Mouse (Mus musculus) kidney, adult 2 months (tissue): Measurements from ENCODE around the gene Rrp8.

ENCODE experiments used
- CTCF ChIP-seq: fragments of 200-500 bp; conservative IDR thresholded peaks from 2 replicates; pipeline ENCODE4 v1.5.1; 2011; ENCODE audit warnings: low read depth, mild to moderate bottlenecking, control low read depth, low read length, moderate library complexity, mixed read lengths; ENCODE audit not compliant: insufficient read depth, insufficient read length
- POLR2A ChIP-seq: fragments of 200-500 bp; IDR thresholded peaks from one replicate; pipeline ENCODE4 v1.6.1; 2011; ENCODE audit warnings: low read depth, low read length, control low read depth

GRCm38 (mm10) chr7:105736264-105736901, 802 bp downstream of the Rrp8 start, which contains the start of gene Ilk:
- TF ChIP-seq CTCF (no peak), POLR2A (peak; percentile 76)
